Mouse (Mus musculus): Measurements from ENCODE around the gene B230219D22Rik.
"Not testable (repeated sequence)": the region's sequence is repeated elsewhere in the genome, so short reads cannot be mapped to it uniquely, and the experiment has no call there.

The B230219D22Rik gene

DNA sequence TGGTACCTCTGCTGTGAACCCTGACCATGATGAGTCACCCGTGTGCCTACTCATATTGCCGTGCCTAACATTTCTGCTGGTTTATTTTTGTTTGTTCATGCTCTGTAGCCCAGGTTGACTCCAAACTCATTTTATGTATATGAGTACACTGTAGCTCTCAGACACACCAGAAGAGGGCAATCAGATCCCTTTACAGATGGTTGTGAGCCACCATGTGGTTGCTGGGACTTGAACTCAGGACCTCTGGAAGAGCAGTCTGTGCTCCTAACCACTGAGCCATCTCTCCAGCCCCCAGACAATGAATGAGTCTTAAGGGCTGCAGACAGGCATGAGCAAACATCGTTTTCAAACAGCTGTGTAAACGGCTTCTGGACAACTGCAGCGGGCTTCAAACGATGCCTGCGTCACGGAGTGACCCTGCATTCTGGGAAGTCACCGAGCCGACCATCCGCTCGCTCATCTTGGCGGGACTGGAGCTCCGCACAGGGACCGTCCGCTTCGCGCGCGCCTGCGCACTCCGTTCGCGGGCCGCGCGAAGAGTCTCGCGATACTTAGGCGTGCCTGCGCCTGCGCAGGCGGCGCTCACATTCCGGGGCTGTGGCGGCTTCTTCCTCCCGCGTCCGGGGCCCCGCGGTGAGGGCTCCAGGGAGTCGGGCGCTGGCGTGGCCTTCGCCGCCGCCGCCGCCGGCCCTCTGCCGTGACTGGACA is at the start of gene B230219D22Rik:
Gene B230219D22Rik (plus strand): TSS at position 590 of the 708 bp plus-strand sequence.
- peak; percentile 94 for DNase-seq (ENCODE audit: low spot score)

DNA sequence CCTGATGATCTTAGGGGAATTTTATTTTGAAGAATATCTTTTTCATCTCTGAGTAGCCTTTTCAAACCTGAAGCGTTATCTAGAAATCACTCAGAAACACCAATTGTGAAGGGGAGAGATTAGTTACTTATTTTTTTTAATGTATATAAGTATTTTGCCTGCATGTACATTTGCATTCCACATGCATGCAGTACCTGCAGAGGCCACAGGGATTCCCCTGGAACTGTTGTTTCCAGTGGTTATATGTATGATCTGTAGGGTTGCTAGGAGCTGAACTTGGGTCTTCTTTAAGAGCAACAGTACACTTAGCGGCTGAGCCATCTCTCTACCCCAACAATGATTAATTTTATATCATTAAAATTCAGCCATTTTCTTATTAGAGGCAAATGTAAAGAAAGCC is 48.4 kb upstream of the B230219D22Rik start:
- DNase-seq (ENCODE audit: low spot score): peak; percentile 41

DNA sequence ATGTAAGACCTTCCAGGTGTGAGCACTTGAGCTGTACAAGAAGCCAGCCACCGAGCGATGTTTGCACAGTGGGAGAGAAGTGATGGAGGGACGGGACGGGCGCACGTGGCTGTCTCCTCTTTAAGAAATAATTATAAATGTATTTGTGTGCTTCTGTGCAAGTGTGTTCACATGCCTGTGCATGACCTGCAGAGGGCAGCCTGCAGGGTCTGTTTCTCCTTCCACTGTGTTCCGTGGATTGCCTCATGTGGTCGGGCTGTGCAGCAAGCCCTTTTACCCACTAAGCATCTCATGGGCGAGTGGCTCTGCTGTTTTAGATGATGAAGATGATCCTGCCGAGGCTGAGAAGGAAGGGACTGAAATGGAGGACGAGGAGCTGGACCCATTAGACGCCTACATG is 42.8 kb upstream of the B230219D22Rik start:
- no peak for DNase-seq (ENCODE audit: low spot score)

DNA sequence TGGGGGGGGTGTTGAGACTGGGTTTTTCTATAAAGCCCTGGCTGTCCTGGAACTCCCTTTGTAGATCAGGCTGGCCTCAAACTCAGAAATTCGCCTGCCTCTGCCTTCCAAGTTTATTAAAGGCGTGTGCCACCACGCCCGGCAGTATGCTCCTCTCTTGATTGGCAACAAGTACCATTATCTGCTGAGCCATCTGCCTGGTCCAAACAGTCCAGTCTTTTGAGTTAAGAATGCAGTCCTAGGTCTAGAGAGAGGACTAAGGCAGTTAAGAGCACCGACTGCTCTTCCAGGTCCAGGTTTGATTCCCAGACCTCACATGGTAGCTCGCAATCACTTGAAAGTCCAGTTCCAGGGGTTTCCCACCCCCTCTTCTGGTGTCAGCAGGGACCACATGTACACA is 41.9 kb upstream of the B230219D22Rik start:
- DNase-seq (ENCODE audit: low spot score): no peak

DNA sequence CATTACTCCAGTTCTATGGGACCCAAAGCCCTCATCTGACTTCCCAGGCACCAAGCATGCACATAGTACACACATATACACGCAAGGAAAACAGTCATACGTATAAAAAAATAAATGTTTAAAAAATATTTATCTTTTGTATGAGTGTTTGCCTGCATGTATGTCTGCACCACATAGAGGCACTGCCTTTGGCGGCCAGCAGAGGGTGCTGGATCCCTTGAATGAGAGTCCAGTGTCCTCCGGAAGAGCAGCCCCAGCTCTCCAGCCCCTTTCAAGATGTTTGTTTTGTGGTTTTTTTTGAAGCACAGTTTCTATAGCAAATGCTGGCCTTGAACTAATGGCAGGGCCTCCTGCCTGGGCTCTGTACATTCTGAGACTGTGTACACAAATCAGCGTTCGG is 24.4 kb upstream of the B230219D22Rik start:
- peak; percentile 70 for DNase-seq (ENCODE audit: low spot score)

DNA sequence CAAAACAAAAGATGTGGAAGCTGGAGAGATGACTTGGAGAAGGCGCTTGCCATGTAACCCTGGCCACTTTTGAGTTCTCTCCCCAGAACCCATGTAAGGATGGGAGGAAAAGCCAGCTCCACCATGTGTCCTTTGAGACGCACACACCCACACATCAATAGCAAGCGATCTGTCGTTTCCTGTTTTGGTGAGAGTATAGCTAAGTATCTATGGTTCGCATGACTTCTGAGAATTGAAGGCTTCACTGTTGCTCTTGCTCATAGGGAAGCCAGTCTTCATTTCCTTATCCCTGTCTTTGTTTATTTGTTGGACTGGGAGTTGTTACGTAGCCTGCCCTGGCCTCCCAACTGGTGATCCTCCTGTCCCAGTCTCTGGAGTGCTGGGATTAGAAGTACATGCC is 20.2 kb upstream of the B230219D22Rik start:
- no peak for DNase-seq (ENCODE audit: low spot score)

DNA sequence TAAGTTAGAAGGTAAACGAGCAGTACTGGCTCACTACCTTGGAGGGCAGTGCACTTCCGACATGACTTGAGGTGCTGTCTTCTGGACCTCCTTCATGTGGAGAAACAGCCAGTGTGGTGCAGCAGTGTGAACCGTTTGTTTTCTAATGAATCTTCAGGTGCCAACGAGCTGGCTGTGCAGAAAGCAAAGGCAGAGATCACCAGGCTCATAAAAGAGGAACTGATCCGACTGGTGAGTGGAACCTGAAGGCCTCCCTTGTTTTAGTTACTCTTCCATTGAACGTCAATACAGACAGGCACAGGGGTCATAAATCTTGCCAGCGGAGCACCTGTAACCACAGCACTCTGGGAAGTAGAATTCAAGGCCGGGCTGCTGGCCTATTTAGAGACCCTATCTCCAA is 15.6 kb upstream of the B230219D22Rik start:
- no peak for DNase-seq (ENCODE audit: low spot score)

DNA sequence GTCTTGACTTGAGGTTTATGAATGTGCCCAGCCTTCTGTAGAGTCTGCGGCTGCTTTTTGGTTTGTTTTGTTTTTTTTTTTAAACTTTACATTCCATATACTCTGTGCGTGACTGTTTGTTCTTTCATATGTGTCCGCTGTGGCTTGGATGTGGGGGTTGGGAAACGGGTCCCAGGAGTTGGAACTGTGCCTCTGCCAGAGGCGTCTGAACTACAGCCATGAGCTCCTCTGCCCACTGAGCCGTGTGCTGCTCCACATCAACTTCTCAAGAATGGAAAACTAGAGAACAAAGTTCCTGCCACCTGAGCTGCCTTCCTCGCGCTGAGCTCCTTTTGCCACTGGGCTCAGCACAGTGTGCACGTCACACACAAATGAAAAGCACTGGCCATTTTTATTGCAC is 10.7 kb upstream of the B230219D22Rik start:
- DNase-seq (ENCODE audit: low spot score): no peak

DNA sequence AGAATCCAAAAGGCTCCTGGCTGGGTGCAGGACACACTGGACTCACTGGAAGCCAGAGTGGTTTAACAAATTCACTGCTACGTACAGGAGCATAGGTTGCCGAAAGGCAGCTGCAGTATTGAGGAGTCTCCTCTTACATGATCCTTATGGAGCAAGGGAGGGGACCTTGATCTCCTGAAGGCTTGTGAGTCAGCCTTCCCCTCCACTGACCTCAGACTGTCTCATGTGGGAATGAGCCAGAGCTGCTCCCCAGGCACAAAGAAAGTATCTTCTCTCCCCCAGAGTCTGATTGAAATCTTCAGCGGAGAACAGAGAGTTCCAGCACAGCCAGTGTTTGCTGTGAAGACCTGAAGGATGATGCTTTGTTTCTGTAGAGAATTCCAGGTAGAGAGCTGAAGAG is 9.3 kb upstream of the B230219D22Rik start:
- DNase-seq (ENCODE audit: low spot score): no peak

DNA sequence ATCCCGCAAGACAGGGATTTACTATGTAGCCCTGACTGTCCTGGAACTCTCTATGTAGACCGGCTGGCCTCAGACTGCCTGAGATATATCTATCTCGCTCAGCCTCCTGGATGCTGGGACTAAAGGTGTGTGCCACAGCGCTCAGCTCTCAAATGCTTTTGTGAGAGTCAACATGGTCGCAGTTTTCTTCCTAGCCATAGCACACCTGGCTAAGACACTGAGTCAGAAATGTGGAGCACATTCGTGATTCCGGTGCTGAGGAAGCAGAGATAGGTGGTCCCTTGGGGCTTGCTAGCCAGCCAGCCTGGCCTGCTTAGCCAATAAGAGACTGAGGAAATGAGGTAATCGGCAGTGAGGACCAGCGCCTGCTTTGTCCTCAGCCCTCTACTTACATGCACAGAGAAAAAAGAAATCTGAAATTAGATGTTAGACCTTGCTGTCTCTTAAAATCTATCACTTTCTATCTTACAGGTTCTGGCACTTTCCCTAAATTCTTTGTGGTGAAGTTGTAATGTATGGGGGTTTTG is 6.8 kb upstream of the B230219D22Rik start:
- peak; percentile 43 for DNase-seq (ENCODE audit: low spot score)

DNA sequence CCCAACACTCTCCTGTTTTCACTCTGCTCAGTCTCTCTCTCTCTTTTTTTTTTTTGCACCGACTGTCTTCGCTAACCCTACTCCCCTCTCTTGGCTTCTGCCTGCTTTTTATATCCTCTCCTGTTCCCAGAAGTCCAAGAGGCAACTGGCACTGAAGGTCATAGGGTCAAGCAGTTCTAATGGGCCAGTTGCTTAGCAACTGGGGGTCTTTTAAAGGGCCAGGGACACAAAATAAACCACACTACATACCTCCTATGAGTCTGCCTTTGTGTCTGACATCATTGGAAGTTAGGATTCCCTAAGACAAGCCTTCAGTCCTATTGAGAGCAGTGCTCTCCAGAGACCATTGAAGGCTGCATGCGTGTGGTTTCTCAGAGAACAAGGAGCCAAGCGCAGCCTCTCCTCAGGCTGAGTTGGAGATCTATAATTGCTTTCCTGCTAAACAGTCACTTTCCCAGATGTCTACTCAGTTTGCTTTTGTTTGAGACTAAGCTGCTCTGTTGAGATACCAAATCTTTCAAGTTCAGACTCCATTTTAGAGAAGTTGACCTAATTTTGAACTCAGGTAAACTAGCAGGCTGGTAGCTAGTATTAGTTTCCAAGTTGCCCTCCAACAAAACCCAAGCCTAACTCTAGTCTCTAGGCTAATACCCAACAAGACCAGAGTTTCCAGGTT is 4.9 kb upstream of the B230219D22Rik start:
- DNase-seq (ENCODE audit: low spot score): peak; percentile 87

DNA sequence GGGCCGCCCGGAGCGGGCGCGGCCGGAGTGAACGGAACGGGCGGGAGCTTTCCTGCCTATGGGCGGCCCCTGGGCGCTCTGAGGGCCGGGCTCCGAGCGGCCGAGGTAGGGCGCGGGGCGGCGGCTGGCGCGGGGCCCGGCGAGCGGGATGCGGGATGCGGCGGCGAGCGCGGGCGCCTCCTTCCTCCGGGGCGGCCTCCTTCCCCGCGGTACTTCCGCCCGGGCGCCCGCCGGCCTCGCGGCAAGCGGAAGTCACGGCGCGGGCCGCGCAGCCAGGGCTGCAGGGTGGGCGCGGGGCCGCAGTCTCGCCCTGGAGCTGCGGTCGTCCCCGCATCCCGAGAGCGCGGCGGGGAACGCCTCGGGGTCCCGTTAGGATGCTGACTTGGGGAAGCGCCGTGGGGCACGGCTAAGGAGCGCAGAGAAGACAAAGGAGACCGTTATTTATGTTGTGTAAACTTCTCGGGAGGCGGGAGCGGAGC is 358 bp downstream of the B230219D22Rik start:
- DNase-seq (ENCODE audit: low spot score): peak; percentile 35

DNA sequence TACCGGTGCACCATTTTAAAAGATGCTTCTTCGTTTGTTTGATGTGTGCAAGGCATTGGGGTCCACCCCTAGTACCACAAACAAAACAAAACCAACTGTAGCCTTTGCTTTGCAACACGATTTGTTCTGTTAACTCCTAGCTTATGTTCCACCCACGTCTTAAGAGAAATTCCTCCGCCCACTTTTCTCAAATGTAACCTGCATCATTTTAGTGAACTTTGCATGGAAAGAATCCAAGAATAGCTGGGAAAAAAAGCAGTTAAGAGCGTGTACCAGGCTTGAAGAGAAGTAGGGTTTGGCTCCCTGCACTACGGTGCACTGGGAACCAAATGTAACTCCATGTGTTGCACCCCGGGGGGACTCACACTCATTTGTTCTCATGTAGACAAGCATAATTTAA is 1.2 kb downstream of the B230219D22Rik start:
- no peak for DNase-seq (ENCODE audit: low spot score)

DNA sequence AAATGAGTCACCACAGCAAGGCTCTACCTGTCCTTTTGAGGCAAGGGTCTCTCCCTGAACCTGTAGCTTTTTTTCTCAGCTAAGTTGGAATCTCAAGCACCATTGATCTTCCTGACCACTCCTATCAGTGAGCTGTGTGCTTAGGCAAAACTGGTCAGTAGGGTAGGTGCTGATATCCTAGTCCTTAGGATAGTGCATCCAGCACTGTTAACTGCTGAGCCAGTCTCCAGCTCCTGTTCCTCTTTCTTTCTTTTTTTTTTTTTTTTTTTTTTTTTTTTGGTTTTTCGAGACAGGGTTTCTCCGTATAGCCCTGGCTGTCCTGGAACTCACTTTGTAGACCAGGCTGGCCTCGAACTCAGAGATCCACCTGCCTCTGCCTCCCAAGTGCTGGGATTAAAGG is 3.1 kb downstream of the B230219D22Rik start:
- DNase-seq (ENCODE audit: low spot score): not testable (repeated sequence)

DNA sequence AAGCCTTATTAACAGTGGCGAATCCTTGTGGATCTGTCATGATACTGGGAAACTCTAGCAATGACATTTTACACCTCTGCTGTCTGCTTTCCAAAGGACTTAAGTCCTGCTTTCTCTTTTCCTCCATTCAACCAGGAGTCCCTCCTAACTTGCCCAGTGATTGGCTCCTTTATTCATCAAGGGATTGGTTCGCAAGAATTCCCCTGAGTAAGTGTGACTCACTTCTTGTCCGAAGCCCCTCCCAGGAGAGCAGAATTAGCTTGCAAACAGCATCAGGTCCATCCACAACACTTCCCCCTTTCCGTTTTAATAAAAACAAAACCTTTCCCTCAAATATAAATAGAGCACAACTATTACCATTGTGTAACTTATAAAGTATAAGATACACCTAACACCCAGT is 11.4 kb downstream of the B230219D22Rik start:
- DNase-seq (ENCODE audit: low spot score): no peak

DNA sequence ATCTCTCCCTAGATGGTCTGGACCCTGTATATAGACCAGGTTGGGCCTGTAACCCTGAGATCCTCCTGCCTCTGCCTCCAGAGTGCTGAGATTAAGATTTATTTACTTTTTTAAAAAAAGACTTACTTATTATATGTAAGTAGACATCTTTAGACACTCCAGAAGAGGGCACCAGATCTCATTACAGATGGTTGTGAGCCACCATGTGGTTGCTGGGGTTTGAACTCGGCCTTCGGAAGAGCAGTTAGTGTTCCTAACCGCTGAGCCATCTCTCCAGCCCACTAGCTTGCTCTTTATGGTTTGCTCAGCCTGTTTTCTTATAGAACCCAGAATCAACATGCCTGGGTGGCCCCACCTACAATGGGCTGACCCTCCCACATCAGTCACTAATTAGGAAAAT is 19.9 kb downstream of the B230219D22Rik start:
- DNase-seq (ENCODE audit: low spot score): no peak

DNA sequence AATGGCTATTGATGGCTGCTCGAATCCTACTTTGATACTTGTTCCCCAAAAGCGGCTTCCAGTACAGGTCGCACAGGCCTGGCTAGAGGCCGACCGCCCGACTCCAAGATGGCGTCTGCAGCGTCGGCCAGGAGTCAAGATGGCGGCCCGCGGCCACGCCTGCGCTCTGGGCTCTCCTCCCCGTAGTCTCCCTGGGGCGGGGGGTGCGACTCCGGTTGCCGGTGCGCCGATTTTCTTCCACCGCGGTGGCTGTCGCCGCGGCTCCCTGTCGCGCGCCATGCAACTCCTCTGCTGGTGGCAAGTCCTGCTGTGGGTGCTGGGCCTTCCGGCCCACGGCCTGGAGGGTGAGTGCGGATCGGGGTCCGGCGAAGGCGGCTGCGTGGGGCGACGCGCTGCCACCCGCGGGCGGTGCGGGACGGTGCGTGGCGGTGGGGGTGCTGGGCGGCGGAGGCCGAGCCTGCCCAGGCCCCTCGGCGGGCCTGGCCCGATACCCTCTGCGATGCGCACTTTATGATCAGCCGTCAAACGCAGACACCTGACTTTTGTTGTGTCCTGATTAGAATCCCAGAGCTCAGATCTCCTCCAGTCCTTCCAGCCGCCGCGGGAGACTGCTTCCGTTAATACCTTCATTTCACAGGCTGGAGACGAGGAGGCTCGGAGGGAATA is 21.7 kb downstream of the B230219D22Rik start, which contains the start of gene Txndc15:
Gene Txndc15 (plus strand): TSS at position 150 of the 666 bp plus-strand sequence.
- peak; percentile 91 for DNase-seq (ENCODE audit: low spot score)

DNA sequence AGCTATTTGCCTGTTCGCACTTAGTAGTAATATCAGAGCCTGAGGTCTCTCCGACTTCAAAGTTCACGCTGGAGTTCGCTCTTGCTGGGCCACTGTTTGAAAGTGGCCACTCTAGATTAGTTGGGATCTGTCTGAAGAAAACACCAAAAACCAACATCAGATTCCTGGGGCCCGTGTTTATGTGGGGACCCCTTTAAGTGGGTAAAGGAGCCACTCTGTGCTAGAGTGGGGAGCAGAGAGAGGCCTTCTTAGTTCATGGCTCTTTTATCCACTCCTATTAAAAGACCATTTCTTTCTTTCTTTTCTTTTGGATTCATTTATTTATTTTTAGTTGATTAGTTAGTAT is 22.2 kb downstream of the B230219D22Rik start:
- DNase-seq (ENCODE audit: low spot score): no peak

DNA sequence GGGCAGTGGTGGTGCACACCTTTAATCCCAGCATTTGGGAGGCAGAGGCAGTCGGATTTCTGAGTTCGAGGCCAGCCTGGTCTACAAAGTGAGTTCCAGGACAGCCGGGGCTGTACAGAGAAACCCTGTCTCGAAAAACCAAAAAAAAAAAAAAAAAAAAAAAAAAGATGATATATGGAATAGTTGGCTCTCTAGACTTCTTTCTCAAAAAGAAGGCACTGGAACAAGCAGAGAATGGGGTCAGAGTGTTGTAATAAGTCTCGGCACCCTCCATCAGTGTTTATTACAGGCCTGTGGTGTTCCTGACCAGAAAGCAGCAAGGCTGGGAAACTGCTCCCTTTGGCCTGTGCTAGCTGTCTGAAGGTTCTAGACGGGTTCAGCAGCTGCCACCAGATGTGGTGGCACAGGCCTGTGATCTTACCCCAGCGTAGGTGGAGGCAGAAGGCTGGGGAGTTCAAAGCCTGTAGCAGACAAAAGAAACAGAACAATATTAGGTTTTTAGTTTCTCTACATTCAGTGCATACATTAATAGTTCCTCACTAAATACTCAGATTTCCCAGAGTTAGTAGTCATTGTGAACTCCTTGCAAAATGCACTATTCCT is 23.1 kb downstream of the B230219D22Rik start:
- no peak for DNase-seq (ENCODE audit: low spot score)

DNA sequence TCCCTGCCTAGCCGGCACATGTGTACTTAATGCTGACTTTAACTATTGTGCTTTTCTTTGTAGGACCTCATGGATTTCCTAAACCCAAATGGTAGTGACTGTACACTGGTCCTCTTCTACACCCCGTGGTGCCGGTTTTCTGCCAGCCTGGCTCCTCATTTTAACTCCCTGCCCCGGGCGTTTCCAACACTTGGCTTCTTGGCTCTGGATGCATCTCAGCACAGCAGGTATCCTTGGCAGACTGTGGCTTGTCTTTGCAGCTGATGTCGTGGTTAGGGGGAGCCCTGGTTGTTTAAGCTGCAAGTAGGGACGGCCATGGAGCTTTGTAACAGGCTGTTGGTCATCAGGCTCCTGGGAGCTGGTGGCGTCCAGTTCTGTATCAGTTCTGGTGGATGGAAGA is 28.6 kb downstream of the B230219D22Rik start:
- no peak for DNase-seq (ENCODE audit: low spot score)

DNA sequence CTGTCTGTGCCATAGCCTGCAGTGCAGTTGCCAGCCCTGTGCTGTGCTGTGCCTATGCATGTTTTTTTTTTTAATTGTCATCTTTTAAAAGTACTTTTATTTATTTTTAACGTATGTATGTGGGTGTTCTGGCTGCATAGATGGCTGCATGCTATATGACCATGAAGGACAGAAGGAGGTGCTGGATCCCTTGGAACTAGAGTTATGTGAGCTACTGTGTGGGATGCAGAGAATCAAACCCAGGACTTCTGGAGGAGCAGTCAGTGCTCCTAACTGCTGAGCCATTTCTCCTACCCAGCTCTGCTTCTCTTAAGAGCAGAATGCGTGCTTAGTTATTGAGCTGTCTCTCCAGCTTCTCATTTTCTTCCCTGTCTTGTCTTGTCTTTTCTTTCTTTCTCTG is 29.1 kb downstream of the B230219D22Rik start:
- DNase-seq (ENCODE audit: low spot score): no peak

DNA sequence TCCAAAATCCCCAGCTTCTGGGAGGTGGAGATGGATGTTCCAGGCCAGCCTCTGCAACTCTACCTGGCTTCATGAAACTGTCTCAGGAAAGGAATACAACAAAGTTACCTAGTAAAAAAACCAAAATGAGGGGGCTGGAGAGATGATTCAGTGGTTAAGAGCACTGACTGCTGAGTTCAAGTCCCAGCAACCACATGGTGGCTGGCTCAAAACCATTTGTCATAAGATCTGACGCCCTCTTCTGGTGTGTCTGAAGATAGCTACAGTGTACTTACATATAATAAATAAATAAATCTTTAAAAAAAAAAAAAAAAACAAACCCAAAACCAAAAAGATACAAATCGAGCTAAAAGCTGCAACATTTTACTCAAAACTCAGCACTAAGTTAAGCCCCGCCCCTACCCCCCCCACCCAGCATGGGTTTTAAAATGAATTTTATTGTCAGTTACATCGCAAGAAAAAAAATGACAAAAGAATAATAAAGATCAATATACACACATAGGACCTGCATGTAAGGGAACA is 33.7 kb downstream of the B230219D22Rik start:
- peak; percentile 44 for DNase-seq (ENCODE audit: low spot score)

Data from embryo, embryonic 10 days (tissue).